Mouse (Mus musculus) olfactory bulb, adult 2 months (tissue): ENCODE data around the gene Hyal1.

Experiments used
- CTCF ChIP-seq: fragments of 200-500 bp; IDR thresholded peaks from 2 replicates; pipeline ENCODE4 v1.5.1; 2012; ENCODE audit warnings: low read depth, mild to moderate bottlenecking, low read length, moderate library complexity; ENCODE audit not compliant: insufficient read depth
- POLR2A ChIP-seq: fragments of 200-500 bp; IDR thresholded peaks from 2 replicates; pipeline ENCODE4 v1.6.1; 2012; ENCODE audit warnings: mild to moderate bottlenecking, low read depth, low read length, moderate library complexity; ENCODE audit not compliant: insufficient read depth

GRCm38 (mm10) chr9:107533791-107534407, 42.8 kb upstream of the Hyal1 start, which contains the start of gene Tmem115:
- TF ChIP-seq POLR2A, result peak; percentile 72
- 0 out of 2 replicates have a peak, but pooled peaks have one; percentile 19 for TF ChIP-seq CTCF
